Mouse (Mus musculus): ENCODE data around the gene Nat8f4.
"Not testable (repeated sequence)": the region's sequence is repeated elsewhere in the genome, so short reads cannot be mapped to it uniquely, and the experiment has no call there.

The Nat8f4 gene

GRCm38 (mm10) chr6:85898596-85899475 lies 5.8 kb downstream of the Nat8f4 start:
- DNase-seq (ENCODE audit: low read depth), result not testable (repeated sequence)

- DNase-seq (ENCODE audit: low read depth), result peak; percentile 26
Measured at GRCm38 (mm10) chr6:85895061-85895648, 9.5 kb downstream of the Nat8f4 start.

- DNase-seq (ENCODE audit: low read depth), result no peak
Measured at GRCm38 (mm10) chr6:85888961-85889360, 15.7 kb downstream of the Nat8f4 start.

DNA sequence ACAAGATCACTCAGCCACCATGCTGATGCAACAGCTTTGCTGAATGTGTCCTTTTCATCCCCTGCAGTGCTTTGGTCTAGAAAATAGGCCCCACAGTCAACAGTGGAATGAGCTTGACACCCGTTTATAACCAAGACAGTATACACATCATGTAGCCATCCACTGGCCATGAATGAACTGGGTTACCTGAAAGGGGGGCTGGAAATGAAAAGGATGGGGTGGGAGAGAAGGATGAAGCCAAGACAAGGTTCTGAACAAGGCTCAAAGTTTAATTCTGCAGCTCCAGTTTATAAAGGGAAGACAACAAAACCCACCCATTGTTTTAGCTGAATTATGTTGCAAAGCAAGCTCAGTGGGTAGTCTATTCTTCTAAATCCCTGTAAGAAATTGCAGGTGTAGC lies 20.4 kb downstream of the Nat8f4 start:
- DNase-seq (ENCODE audit: low read depth), result no peak

DNA sequence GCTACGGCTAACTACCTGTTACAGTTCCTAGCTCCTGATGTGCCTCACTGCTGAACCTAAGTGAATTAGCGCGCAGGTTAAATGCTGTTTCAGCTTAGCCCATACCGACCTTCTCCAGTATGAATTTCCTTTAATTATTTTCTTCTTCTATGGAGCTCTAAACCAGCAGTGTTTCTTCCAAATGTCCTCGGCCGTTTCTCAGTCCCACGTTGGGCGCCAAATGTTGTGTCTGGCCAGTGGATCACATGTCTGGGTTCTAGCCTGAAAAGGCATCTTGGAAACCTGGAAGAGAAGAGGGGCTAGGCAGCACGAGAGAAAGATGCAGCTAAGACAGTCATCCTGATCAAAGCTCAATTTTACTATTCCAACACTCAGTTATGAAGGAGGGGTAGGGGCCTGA lies 21.4 kb downstream of the Nat8f4 start:
- not testable (repeated sequence) for DNase-seq (ENCODE audit: low read depth)

GRCm38 (mm10) chr6:85869006-85869405 lies 35.7 kb downstream of the Nat8f4 start, which contains the start of gene Nat8f2:
Gene Nat8f2, minus strand, starts transcription at chr6:85869158.
- not testable (repeated sequence) for DNase-seq (ENCODE audit: low read depth)

GRCm38 (mm10) chr6:85867726-85868690 lies 36.7 kb downstream of the Nat8f4 start:
- DNase-seq (ENCODE audit: low read depth), result no peak

DNA sequence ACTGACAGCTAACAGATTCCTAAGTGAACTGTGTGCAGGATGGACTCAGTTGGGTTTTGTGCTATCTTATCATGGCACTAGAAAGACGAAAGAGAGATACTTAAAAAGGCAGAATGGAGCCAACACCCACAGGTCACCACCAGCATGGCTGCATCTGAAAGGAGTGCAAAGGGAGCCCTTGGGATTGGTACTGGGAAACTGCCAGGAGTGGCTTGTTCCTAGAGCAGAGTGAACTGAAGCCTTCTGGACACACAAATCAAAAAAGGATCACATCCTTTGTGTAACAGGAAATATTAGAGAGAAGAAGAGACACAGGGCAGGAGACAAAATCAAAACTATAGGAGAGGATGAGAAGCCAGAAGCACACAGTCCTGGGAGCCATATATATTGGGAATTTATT lies 37.7 kb downstream of the Nat8f4 start:
- DNase-seq (ENCODE audit: low read depth), result not testable (repeated sequence)

DNA sequence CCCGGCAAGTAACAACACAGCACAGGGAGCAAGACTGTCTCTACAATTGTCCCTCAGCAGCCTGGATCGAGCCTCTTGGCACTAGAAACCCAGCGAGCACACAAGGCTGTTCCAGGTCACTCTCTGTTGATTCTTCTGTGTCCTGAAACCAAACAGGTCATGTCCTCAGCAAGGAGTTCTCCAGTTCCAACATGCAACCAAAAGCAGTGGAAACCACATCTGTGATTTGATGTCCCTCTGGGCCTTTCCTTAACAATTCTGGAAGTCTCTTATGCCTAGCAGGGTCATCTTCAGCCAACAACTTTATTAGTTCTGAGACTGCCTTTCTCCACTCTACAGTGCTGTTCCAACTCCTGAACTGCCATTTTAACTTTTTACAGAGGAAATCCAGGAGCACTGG lies 38.5 kb downstream of the Nat8f4 start:
- not testable (repeated sequence) for DNase-seq (ENCODE audit: low read depth)

DNA sequence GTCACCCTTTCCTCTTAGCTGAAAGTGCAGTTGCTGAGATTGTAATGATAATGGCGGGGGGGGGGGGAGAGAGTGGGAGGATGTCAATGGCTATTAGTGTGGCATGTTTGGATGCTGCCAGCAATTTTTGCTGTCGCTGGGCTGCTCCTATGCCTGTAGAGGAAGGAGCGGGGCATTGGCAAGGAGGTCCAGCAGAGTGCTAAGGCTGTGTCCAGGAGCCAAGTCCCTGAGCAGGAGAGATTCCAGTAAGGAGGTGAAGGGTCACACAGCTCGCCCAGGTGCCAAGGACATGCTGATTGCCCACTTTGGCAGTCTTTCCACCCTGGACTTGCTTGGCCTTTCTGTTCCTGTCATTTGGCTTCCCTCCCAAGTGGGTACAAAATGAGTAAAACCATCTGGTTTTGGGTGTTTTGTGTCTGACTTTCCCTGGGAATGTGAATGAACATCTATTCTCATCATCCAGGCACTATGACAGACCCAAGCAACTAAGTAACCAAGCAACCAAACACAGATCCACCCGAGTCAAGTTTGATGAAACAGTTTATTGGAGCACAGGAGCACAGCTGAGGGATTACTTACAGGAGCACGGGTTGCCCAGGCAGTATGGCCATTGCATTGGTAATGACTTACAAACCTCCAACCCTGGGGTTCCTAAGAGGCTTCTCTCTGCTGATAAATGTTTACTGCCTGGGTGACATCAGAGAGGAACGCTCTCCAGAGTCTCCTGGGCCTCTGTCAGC lies 39.6 kb downstream of the Nat8f4 start:
- DNase-seq (ENCODE audit: low read depth), result not testable (repeated sequence)

- no peak for DNase-seq (ENCODE audit: low read depth)
Measured at GRCm38 (mm10) chr6:85863840-85864239, 40.8 kb downstream of the Nat8f4 start.

DNA sequence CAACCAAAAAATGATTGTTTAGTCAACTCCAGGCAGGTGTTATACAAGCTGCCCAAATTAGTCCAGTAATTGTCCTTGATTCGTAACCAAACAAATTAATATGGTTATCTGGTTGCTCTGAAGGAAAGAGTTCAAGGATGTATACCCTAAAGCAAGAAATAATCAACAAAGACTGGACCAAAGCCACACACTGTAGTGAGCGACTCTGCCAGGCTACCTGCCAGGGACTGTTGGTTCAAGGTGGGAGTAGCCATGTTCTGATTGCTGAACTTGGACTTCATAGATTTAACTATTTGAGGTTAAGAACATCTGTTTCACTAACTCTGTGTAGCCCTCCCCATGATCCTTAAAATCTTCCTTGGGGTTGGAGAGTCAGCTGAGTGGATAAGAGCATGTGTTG lies 41.5 kb downstream of the Nat8f4 start:
- no peak for DNase-seq (ENCODE audit: low read depth)

DNA sequence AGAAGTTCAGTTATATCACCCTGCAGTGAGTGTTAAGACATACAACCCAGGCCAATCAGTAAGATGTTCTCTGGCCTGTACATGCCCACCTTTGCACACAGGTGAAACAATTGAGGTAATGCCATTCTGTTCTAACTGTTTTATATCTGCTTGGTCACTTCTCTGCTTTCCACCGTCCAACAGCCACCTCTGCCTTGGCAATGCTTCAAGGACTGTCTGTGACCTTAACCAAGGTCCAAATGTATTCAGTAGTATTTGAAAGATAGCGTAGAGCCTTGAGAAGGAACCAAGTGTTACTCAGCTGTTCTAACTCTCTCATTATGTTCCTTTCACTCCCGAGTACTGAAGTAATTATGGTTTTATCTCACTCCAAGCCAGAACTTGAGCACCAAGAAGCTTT lies 42.1 kb downstream of the Nat8f4 start:
- DNase-seq (ENCODE audit: low read depth), result no peak

DNA sequence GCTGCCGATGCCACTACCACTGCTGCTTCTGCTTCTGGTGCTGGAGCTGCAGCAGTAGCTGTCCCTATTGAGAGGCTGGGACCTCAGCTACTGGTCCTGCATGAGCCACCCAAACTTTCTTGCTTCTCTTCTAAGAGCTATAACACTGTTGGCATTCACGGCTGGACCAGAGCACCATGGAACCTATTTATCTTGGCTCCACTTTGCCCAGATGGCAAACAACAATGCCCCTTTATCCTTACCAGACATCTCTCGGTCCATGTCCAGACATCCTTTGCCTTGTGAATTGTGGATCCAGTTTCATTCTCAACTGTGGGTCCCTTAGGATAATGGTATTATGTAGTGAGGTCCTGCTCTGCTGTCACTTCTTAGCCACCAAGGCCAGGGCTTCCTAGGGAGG lies 43.4 kb downstream of the Nat8f4 start:
- no peak for DNase-seq (ENCODE audit: low read depth)

- DNase-seq (ENCODE audit: low read depth), result no peak
Measured at GRCm38 (mm10) chr6:85856194-85856678, 48.4 kb downstream of the Nat8f4 start.

- no peak for DNase-seq (ENCODE audit: low read depth)
Measured at GRCm38 (mm10) chr6:85853481-85853880, 51.2 kb downstream of the Nat8f4 start.

GRCm38 (mm10) chr6:85851062-85851773 lies 53.5 kb downstream of the Nat8f4 start:
- no peak for DNase-seq (ENCODE audit: low read depth)

GRCm38 (mm10) chr6:85849240-85849639 lies 55.4 kb downstream of the Nat8f4 start:
- DNase-seq (ENCODE audit: low read depth), result no peak
